Mouse (Mus musculus) intestine, embryonic 14.5 days (tissue): ENCODE results near the gene Arhgef10l. TPM values are rescaled to one million over a fixed set of nuclear protein-coding genes. Genes with fewer than 3 reads are reported as not detected.

Source experiments
- ATAC-seq: fragments of 200-750 bp; cut with Nextera tagmentation; replicated peaks from 2 replicates; pipeline ENCODE4 v1.8.0; 2017; ENCODE audit warnings: low read depth, moderate number of reproducible peaks, moderate TSS enrichment, moderate library complexity; ENCODE audit not compliant: low FRiP score, low TSS enrichment
- DNase-seq: peaks from one replicate; pipeline ENCODE4 v3.0.0-alpha.2; 2018; ENCODE audit warnings: low spot score
- H3K27ac ChIP-seq: fragments of 300-500 bp; sonication (generic); 2 replicates; pipeline ENCODE4 v1.5.1; 2014; ENCODE audit warnings: low read depth, mild to moderate bottlenecking, control low read depth
- H3K27me3 ChIP-seq: fragments of 300-500 bp; sonication (generic); replicated peaks from 2 replicates; pipeline ENCODE4 v1.6.1; 2014; ENCODE audit warnings: low read length, control low read depth; ENCODE audit not compliant: control insufficient read depth, insufficient read depth
- H3K36me3 ChIP-seq: fragments of 300-500 bp; sonication (generic); 2 replicates; pipeline ENCODE4 v1.6.1; 2014; ENCODE audit warnings: low read length, control low read depth; ENCODE audit not compliant: control insufficient read depth, insufficient read depth
- H3K4me1 ChIP-seq: fragments of 300-500 bp; sonication (generic); replicated peaks from 2 replicates; pipeline ENCODE4 v1.6.1; 2014; ENCODE audit warnings: low read length, control low read depth, mixed read lengths; ENCODE audit not compliant: control insufficient read depth, insufficient read depth
- H3K4me2 ChIP-seq: fragments of 300-500 bp; sonication (generic); 2 replicates; pipeline ENCODE4 v1.6.1; 2014; ENCODE audit warnings: low read length
- H3K4me3 ChIP-seq: fragments of 300-500 bp; sonication (generic); 2 replicates; pipeline ENCODE4 v1.5.1; 2014; ENCODE audit warnings: low read depth, low read length, control low read depth, mixed read lengths
- H3K9ac ChIP-seq: fragments of 300-500 bp; sonication (generic); 2 replicates; pipeline ENCODE4 v1.6.1; 2014; ENCODE audit warnings: mild to moderate bottlenecking, low read length
- H3K9me3 ChIP-seq: fragments of 300-500 bp; sonication (generic); 2 replicates; pipeline ENCODE4 v1.6.1; 2016; ENCODE audit warnings: low read length, control low read depth; ENCODE audit not compliant: control insufficient read depth
- WGBS: fragments of 180-500 bp; shearing (Covaris S2); extraction: QIAGEN DNeasy Blood & Tissue Kit; methylation state at CpG from one replicate; pipeline ENCODE4 v1.1.7; 2014; 5-methylcytosine and 5-hydroxymethylcytosine counted together
- polyA plus RNA-seq: library from polyadenylated mRNA; unstranded; fragments of >200 nt; fragmentation: Nextera tagmentation; extraction: Ambion mirVana; gene quantifications from 2 replicates; pipeline ENCODE4 v1.2.1, GENCODE M21; 2014

Arhgef10l gene
- polyA plus RNA-seq, 1 experiment from 2014 or later, result 15.2 TPM

DNA sequence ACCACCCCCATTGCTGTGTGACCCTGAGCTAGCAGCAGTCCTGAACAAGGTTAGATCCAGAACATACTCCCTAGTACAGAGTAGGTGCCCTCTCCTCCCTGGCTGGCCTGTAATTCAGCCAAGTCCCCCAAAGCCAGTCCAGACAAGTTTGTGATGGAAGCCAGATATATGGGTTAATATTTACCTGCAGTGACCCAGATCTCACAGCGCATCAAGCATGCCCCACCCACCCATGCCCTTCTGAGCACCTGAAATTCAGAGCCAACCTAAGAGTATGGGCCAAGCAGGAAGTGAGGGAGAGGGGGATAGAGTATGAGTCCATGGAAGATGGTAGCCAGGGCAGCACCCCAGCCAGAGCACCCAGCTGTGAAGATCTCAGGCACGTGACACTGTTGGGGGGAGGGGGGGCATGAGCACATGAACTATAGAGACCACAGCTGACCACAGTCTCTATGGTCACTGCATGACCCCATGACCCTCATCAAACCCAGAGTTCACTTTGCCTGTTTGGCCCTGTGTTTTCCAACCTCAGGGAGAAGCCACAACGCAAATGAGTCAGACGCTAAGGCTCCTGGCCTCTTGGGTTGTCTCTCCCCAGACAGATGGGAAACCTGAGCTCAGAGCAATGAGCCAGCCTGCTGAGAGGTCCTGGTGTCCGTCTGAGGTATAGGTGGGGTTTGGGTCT, 29.4 kb downstream of the Arhgef10l start:
- DNase-seq, result no peak
- H3K4me1 ChIP-seq, result peaks cover 5% of the 10 kb centered on the region
- H3K27ac ChIP-seq, result no peak overlapping the region
- no peaks in the 10 kb centered on the region for H3K9me3 ChIP-seq
- H3K9ac ChIP-seq, result no peak overlapping the region
- H3K4me3 ChIP-seq, result no peak overlapping the region
- H3K36me3 ChIP-seq, result peaks cover 11% of the 10 kb centered on the region; the same call in 1 of the 2 replicates
- H3K27me3 ChIP-seq, result no peaks in the 10 kb centered on the region
- ATAC-seq, result peak; percentile 36; the same call in 1 of the 2 replicates
- 43% methylated on average over 5 of the region's 5 CpGs for WGBS
- H3K4me2 ChIP-seq, result no peak overlapping the region

DNA sequence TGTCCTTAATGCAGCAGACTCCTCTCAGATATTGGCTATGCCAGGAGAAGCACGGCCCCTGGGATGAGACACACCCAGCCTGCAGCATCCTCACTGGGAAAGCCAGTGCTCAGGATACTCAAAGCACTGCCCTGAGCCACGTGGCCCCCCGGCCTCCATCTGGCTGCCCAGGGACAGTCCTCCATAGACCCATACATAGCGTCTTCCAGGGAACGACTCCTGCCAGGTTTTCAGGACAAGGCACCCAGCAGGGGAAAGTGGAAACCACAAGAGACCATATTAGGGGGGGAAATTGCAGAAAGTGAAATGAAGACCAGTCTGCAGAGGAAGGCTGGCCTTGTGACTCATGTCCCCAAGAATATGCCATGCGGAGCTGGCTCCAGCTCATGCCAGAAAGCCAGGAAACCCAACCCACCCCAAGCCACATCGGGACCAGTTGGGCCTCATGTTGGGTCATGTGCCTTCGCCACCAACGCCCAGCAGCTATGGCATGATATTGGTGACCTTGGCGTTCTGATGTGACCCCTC, 30.9 kb downstream of the Arhgef10l start:
- H3K4me2 ChIP-seq, result no peak overlapping the region
- 81% methylated on average over 10 of the region's 10 CpGs for WGBS
- no peak for ATAC-seq
- H3K27ac ChIP-seq, result no peak overlapping the region
- H3K4me3 ChIP-seq, result no peak overlapping the region
- no peaks in the 10 kb centered on the region for H3K27me3 ChIP-seq
- H3K4me1 ChIP-seq, result peaks cover 14% of the 10 kb centered on the region
- no peak for DNase-seq
- no peak overlapping the region for H3K9ac ChIP-seq
- H3K9me3 ChIP-seq, result no peaks in the 10 kb centered on the region
- peaks cover 10% of the 10 kb centered on the region; the same call in 1 of the 2 replicates for H3K36me3 ChIP-seq

- DNase-seq (no peak), ATAC-seq (no peak)
- no peaks in the 10 kb centered on the region for H3K27me3 ChIP-seq
- H3K4me3 ChIP-seq, result no peak overlapping the region
- peak overlapping the region; percentile 36; the same call in 1 of the 2 replicates for H3K27ac ChIP-seq
- 85% methylated on average over 6 of the region's 6 CpGs for WGBS
- no peak overlapping the region for H3K9ac ChIP-seq
- H3K4me2 ChIP-seq, result no peak overlapping the region
- 0 out of 2 replicates have a peak, but pooled peaks cover 5% of the 10 kb centered on the region for H3K36me3 ChIP-seq
- H3K9me3 ChIP-seq, result no peaks in the 10 kb centered on the region
- H3K4me1 ChIP-seq, result peaks cover 18% of the 10 kb centered on the region
Measured at GRCm38 (mm10) chr4:140631276-140631849, 34.4 kb downstream of the Arhgef10l start.

- WGBS, result 39% methylated on average over 15 of the region's 15 CpGs
- no peak overlapping the region for H3K9ac ChIP-seq
Measured at GRCm38 (mm10) chr4:140630651-140631241, 35.1 kb downstream of the Arhgef10l start.

GRCm38 (mm10) chr4:140630136-140630535, 35.7 kb downstream of the Arhgef10l start:
- no peak for DNase-seq
- H3K4me3 ChIP-seq, result no peak overlapping the region
- WGBS, result 77% methylated on average over 4 of the region's 6 CpGs
- H3K4me2 ChIP-seq, result no peak overlapping the region
- no peak overlapping the region for H3K9ac ChIP-seq
- H3K27ac ChIP-seq, result no peak overlapping the region
- H3K4me1 ChIP-seq, result peaks cover 26% of the 10 kb centered on the region
- no peak for ATAC-seq
- 0 out of 2 replicates have a peak, but pooled peaks cover 5% of the 10 kb centered on the region for H3K36me3 ChIP-seq
- no peaks in the 10 kb centered on the region for H3K27me3 ChIP-seq
- no peaks in the 10 kb centered on the region for H3K9me3 ChIP-seq

More at GRCm38 (mm10) chr4:140630651-140631241, 35.1 kb downstream of the Arhgef10l start:
- peak overlapping the region; percentile 36; the same call in 1 of the 2 replicates for H3K27ac ChIP-seq
- H3K27me3 ChIP-seq, result no peaks in the 10 kb centered on the region
- H3K4me3 ChIP-seq, result no peak overlapping the region
- no peaks in the 10 kb centered on the region for H3K9me3 ChIP-seq
- no peak overlapping the region for H3K4me2 ChIP-seq
- ATAC-seq, result no peak
- H3K4me1 ChIP-seq, result peaks cover 20% of the 10 kb centered on the region
- H3K36me3 ChIP-seq, result 0 out of 2 replicates have a peak, but pooled peaks cover 5% of the 10 kb centered on the region
- no peak for DNase-seq

DNA sequence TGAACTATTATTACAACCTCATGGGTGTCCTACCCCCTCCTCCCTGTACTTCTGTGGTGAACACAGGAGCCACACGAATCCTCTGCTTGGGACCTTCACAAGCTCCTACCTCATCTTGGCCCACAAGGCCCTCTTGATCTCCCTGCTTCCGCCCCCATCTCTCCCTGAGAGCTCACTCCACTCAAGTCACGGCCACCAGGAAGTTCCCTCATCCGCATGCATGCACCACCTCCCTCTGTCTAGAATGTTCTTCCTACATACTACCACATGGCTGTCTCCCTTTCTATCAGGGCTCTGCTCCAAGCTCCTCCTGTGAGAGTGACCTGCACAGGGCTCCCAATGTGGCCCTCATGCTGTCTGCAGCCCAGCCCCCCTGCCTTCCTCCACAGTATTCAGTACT, 36.8 kb downstream of the Arhgef10l start:
- H3K4me2 ChIP-seq, result no peak overlapping the region
- WGBS, result 65% methylated on average over 4 of the region's 4 CpGs
- DNase-seq, result no peak
- no peak overlapping the region for H3K4me3 ChIP-seq
- no peak for ATAC-seq
- peaks cover 37% of the 10 kb centered on the region for H3K4me1 ChIP-seq
- H3K9ac ChIP-seq, result no peak overlapping the region
- H3K36me3 ChIP-seq, result 0 out of 2 replicates have a peak, but pooled peaks cover 5% of the 10 kb centered on the region
- no peaks in the 10 kb centered on the region for H3K9me3 ChIP-seq
- no peak overlapping the region for H3K27ac ChIP-seq
- H3K27me3 ChIP-seq, result no peaks in the 10 kb centered on the region

DNA sequence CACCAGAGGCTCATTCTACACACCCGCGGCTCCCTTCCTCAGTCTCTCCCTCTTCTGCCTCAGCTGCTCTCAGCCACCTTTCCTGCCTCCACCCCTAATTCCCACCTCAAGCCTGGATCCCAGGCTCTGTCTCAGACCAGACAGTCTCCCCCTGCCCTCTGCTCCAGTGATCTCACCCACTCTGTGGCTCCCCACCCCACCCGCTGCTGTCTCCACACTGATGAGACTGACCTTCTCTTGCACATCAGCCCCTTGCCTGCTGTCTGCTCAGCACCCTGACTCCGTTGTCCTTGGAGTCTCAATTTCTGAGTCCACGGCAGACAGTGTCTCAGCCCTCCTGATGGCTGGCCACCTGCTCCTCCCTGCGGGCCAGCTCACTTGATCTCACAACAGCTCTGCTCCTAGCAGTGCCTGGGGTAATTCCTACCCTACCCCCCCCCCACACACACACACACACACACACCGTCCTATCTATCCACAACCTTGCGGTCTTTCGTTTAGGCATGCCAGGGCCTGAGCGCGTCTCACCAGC, 37.3 kb downstream of the Arhgef10l start:
- ATAC-seq, result no peak
- 59% methylated on average over 11 of the region's 11 CpGs for WGBS
- no peaks in the 10 kb centered on the region for H3K9me3 ChIP-seq
- peaks cover 42% of the 10 kb centered on the region for H3K4me1 ChIP-seq
- H3K36me3 ChIP-seq, result 0 out of 2 replicates have a peak, but pooled peaks cover 5% of the 10 kb centered on the region
- H3K4me2 ChIP-seq, result no peak overlapping the region
- no peak overlapping the region for H3K4me3 ChIP-seq
- no peak overlapping the region for H3K27ac ChIP-seq
- no peak for DNase-seq
- no peak overlapping the region for H3K9ac ChIP-seq
- no peaks in the 10 kb centered on the region for H3K27me3 ChIP-seq

GRCm38 (mm10) chr4:140625651-140626525, 39.9 kb downstream of the Arhgef10l start:
- WGBS, result 65% methylated on average over 12 of the region's 12 CpGs
- H3K9me3 ChIP-seq, result no peaks in the 10 kb centered on the region
- H3K9ac ChIP-seq, result no peak overlapping the region
- no peak overlapping the region for H3K4me2 ChIP-seq
- no peak overlapping the region for H3K4me3 ChIP-seq
- H3K36me3 ChIP-seq, result no peaks in the 10 kb centered on the region
- no peaks in the 10 kb centered on the region for H3K27me3 ChIP-seq
- ATAC-seq, result no peak
- no peak for DNase-seq
- H3K27ac ChIP-seq, result peak overlapping the region; percentile 91; the same call in 1 of the 2 replicates
- peaks cover 45% of the 10 kb centered on the region for H3K4me1 ChIP-seq
